In the genomic region with DNA sequence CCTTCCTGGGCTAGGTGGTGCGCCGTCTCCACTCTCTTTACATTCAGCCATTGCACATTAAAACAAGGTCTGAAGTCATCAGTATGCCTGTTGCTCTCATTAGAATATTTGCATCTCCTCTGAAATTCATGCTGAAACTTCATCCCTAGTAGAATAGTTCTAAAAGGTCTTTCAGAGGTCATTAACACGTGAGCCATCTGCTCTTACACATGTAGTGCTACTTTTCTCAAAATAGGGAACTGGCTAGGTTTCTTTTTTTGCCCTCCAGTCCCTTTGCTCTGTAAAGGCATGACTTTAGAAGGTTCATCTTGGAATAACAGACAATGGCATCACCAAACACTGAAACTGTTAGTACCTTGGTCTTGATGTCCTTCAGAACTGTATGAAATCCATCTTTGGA, we compare ENCODE assay signal across 25 mouse cellular contexts.
"Had no signal": no experiment of that assay in that cellular context is flagged by ENCODE, and none has a peak within 500 bp of the region (broad histone marks: within the 10 kb centered on the region; RNA-seq: fewer than 3 reads in every experiment).

No protein-coding gene starts in this region.

- H3K36me3 ChIP-seq: heart, embryonic 10.5 days; heart, embryonic 12.5 days; hindbrain, embryonic 10.5 days; hindbrain, embryonic 13.5 days; hindbrain, embryonic 15.5 days; kidney, embryonic 15.5 days; limb, embryonic 13.5 days; limb, embryonic 15.5 days; liver, embryonic 12.5 days had no signal

- H3K4me2 ChIP-seq: heart, embryonic 12.5 days; hindbrain, embryonic 13.5 days; hindbrain, embryonic 15.5 days; kidney, embryonic 15.5 days; limb, embryonic 13.5 days; limb, embryonic 15.5 days; liver, embryonic 12.5 days had no signal

- H3K27ac ChIP-seq: heart, embryonic 10.5 days; hindbrain, embryonic 10.5 days; hindbrain, embryonic 13.5 days; hindbrain, embryonic 15.5 days; hindbrain, postnatal 0 days; kidney, embryonic 15.5 days; kidney, postnatal 0 days; limb, embryonic 13.5 days; limb, embryonic 15.5 days; liver, embryonic 12.5 days had no signal

- ATAC-seq: hindbrain, postnatal 0 days; intestine, embryonic 16.5 days; liver, embryonic 12.5 days had no signal

- H3K9me3 ChIP-seq: heart, embryonic 10.5 days; heart, embryonic 12.5 days; hindbrain, embryonic 10.5 days; hindbrain, embryonic 13.5 days; hindbrain, embryonic 15.5 days; kidney, embryonic 15.5 days; limb, embryonic 13.5 days; limb, embryonic 15.5 days; liver, embryonic 12.5 days had no signal

- H3K4me1 ChIP-seq: heart, embryonic 10.5 days; heart, embryonic 12.5 days; hindbrain, embryonic 10.5 days; hindbrain, embryonic 13.5 days; hindbrain, embryonic 15.5 days; limb, embryonic 13.5 days; limb, embryonic 15.5 days had no signal

- H3K9ac ChIP-seq: heart, embryonic 12.5 days; hindbrain, embryonic 13.5 days; hindbrain, embryonic 15.5 days; kidney, embryonic 15.5 days; limb, embryonic 13.5 days; limb, embryonic 15.5 days; liver, embryonic 12.5 days had no signal

- DNase-seq: gastrocnemius, postnatal 14 days; gastrocnemius, postnatal 36 days; heart, adult 18-20 months; heart, postnatal 10 days; heart, postnatal 4 days; kidney, adult 11 months; kidney, adult 2 months; kidney, adult 9 months; kidney, postnatal 14 days; kidney, postnatal 36 days; layer of hippocampus, adult 9-11 months; layer of hippocampus, postnatal 36 days; left cerebral cortex, postnatal 4 days had no signal

- H3K4me3 ChIP-seq: heart, embryonic 10.5 days; heart, embryonic 12.5 days; hindbrain, embryonic 10.5 days; hindbrain, embryonic 13.5 days; hindbrain, embryonic 15.5 days; kidney, embryonic 15.5 days; limb, embryonic 13.5 days; limb, embryonic 15.5 days; liver, embryonic 12.5 days had no signal

- H3K27me3 ChIP-seq: heart, embryonic 12.5 days; hindbrain, embryonic 13.5 days; hindbrain, embryonic 15.5 days; kidney, embryonic 15.5 days; limb, embryonic 13.5 days; limb, embryonic 15.5 days; liver, embryonic 12.5 days had no signal
